Mouse (Mus musculus): ENCODE results near the gene Gstp1. TPM values are rescaled to one million over a fixed set of nuclear protein-coding genes. Genes with fewer than 3 reads are reported as not detected.

The Gstp1 gene
- polyA plus RNA-seq, 1 experiment from 2014 or later = 518 TPM

- Histone ChIP-seq H3K36me3 (ENCODE audit: control insufficient read depth, insufficient read depth, low read length) (no peaks in the 10 kb centered on the region; the same call in 1 of the 2 replicates), H3K27me3 (ENCODE audit: control insufficient read depth, insufficient read depth, low read length) (no peaks in the 10 kb centered on the region), H3K9me3 (ENCODE audit: control insufficient read depth, low read length) (no peaks in the 10 kb centered on the region), H3K4me2 (replicated peaks; ENCODE audit: low read depth, low read length) (peak overlapping the region; percentile 33), H3K9ac (ENCODE audit: low read depth, low read length) (no peak overlapping the region), H3K4me1 (ENCODE audit: control insufficient read depth, insufficient read depth, low read length) (peaks cover 14% of the 10 kb centered on the region), H3K4me3 (ENCODE audit: low read length) (peak overlapping the region; percentile 7; the same call in 1 of the 2 replicates), H3K27ac (ENCODE audit: low read depth, low read length) (no peak overlapping the region)
- ATAC-seq (ENCODE audit: low FRiP score, low TSS enrichment) = no peak
- 62% methylated on average over 12 of the region's 12 CpGs for WGBS
Observed at GRCm38 (mm10) chr19:4036327-4037045, 1.3 kb downstream of the Gstp1 start.

DNA sequence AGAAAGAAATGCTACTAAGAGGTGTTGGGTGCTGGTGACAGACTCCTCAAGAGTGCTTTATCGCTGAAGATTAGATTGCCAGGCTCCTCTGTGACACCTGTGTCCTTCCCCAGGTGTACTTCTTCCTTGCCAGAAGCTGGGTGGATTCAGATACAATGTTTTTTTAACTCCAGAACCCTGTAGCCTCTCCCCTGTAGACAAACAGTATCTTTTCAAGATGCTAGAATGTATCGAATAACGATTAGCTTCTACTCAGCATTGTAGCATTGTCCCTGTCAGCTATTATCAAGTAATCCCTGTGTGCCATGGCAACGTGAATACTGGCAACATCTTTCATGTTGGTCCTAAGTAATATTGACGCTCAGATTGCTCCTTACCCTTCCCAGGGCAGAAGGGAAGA, 4.0 kb downstream of the Gstp1 start:
- no peak overlapping the region for H3K27ac ChIP-seq (ENCODE audit: low read depth, low read length)
- no peaks in the 10 kb centered on the region for H3K27me3 ChIP-seq (ENCODE audit: control insufficient read depth, insufficient read depth, low read length)
- H3K4me1 ChIP-seq (ENCODE audit: control insufficient read depth, insufficient read depth, low read length) = peaks cover 14% of the 10 kb centered on the region
- H3K9me3 ChIP-seq (ENCODE audit: control insufficient read depth, low read length) = no peaks in the 10 kb centered on the region
- no peak overlapping the region for H3K4me3 ChIP-seq (ENCODE audit: low read length)
- ATAC-seq (ENCODE audit: low FRiP score, low TSS enrichment) = no peak
- WGBS = 74% methylated on average over 5 of the region's 5 CpGs
- H3K4me2 ChIP-seq (replicated peaks; ENCODE audit: low read depth, low read length) = no peak overlapping the region
- H3K9ac ChIP-seq (ENCODE audit: low read depth, low read length) = no peak overlapping the region
- no peaks in the 10 kb centered on the region; the same call in 1 of the 2 replicates for H3K36me3 ChIP-seq (ENCODE audit: control insufficient read depth, insufficient read depth, low read length)

DNA sequence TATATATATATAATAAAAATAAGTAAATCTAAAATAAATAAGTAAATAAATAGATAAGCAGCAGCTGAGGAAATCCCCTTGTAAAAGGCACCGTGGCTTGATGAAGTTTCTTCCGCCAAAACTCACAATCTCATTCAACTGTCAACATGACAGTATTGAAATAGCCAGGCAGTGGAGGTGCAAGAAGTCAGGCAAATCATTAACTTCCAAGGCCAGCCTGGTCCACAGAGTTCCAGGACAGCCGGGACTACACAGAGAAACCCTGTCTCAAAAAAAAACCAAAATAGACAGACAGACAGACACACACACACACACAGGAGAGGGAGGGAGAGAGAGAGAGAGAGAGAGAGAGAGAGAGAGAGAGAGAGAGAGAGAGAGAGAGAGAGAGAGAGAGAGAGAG, 4.5 kb downstream of the Gstp1 start:
- Histone ChIP-seq H3K4me2 (replicated peaks; ENCODE audit: low read depth, low read length) (no peak overlapping the region), H3K9me3 (ENCODE audit: control insufficient read depth, low read length) (no peaks in the 10 kb centered on the region), H3K27me3 (ENCODE audit: control insufficient read depth, insufficient read depth, low read length) (no peaks in the 10 kb centered on the region), H3K4me1 (ENCODE audit: control insufficient read depth, insufficient read depth, low read length) (peaks cover 13% of the 10 kb centered on the region), H3K36me3 (ENCODE audit: control insufficient read depth, insufficient read depth, low read length) (no peaks in the 10 kb centered on the region; the same call in 1 of the 2 replicates), H3K4me3 (ENCODE audit: low read length) (no peak overlapping the region), H3K9ac (ENCODE audit: low read depth, low read length) (no peak overlapping the region), H3K27ac (ENCODE audit: low read depth, low read length) (no peak overlapping the region)
- no peak for ATAC-seq (ENCODE audit: low FRiP score, low TSS enrichment)
- 65% methylated on average over 3 of the region's 3 CpGs for WGBS

DNA sequence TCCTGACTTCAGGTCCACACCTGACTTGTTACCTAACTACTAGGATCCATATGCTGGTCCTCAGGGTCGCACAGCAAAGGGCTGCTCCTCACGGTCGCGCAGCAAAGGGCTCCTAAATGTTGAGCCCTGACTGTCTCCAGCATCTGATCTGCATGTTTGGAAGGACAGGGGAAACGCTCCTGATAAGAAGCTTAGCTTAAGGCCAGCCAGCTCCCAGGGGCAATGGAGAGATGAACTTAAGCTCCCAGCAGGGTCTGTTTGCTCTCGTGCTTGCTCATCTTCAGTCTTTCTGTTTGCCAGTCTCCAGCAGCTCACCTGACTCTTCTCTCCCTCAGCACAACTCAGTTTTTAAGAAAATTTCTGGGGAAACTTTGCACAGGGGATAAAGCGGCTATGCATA, 5.1 kb downstream of the Gstp1 start:
- no peak for ATAC-seq (ENCODE audit: low FRiP score, low TSS enrichment)
- WGBS = 75% methylated on average over 7 of the region's 7 CpGs
- Histone ChIP-seq H3K9me3 (ENCODE audit: control insufficient read depth, low read length) (no peaks in the 10 kb centered on the region), H3K27ac (ENCODE audit: low read depth, low read length) (no peak overlapping the region), H3K27me3 (ENCODE audit: control insufficient read depth, insufficient read depth, low read length) (no peaks in the 10 kb centered on the region), H3K4me3 (ENCODE audit: low read length) (no peak overlapping the region), H3K4me1 (ENCODE audit: control insufficient read depth, insufficient read depth, low read length) (peaks cover 9% of the 10 kb centered on the region), H3K36me3 (ENCODE audit: control insufficient read depth, insufficient read depth, low read length) (no peaks in the 10 kb centered on the region; the same call in 1 of the 2 replicates), H3K4me2 (replicated peaks; ENCODE audit: low read depth, low read length) (no peak overlapping the region), H3K9ac (ENCODE audit: low read depth, low read length) (no peak overlapping the region)

- no peak overlapping the region for H3K4me2 ChIP-seq (replicated peaks; ENCODE audit: low read depth, low read length)
- no peaks in the 10 kb centered on the region for H3K9me3 ChIP-seq (ENCODE audit: control insufficient read depth, low read length)
- no peak overlapping the region for H3K9ac ChIP-seq (ENCODE audit: low read depth, low read length)
- no peak overlapping the region for H3K27ac ChIP-seq (ENCODE audit: low read depth, low read length)
- H3K27me3 ChIP-seq (ENCODE audit: control insufficient read depth, insufficient read depth, low read length) = no peaks in the 10 kb centered on the region
- no peak overlapping the region for H3K4me3 ChIP-seq (ENCODE audit: low read length)
- H3K36me3 ChIP-seq (ENCODE audit: control insufficient read depth, insufficient read depth, low read length) = no peaks in the 10 kb centered on the region
- H3K4me1 ChIP-seq (ENCODE audit: control insufficient read depth, insufficient read depth, low read length) = no peaks in the 10 kb centered on the region
- no peak for ATAC-seq (ENCODE audit: low FRiP score, low TSS enrichment)
Observed at GRCm38 (mm10) chr19:4027576-4027975, 10.2 kb downstream of the Gstp1 start.

DNA sequence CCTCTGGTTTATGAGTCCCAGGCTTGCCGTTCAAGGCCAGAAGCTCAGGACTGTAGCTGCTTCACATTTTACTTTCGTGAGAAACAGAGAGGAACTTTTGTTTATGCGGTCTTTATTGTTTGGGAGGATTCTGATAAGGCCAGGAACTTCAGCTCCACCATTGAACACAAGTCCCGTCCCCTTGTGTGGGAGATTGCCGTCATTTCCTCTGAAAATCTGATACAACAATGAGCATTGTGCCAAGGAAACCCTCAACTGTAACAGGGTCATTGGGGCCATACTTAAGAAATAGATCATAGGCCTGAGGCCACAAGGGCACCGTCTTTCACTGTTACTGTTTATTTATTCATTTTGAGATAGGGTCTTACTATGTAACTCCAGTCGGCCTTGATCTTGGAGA, 14.6 kb downstream of the Gstp1 start:
- Histone ChIP-seq H3K36me3 (ENCODE audit: control insufficient read depth, insufficient read depth, low read length) (no peaks in the 10 kb centered on the region), H3K4me1 (ENCODE audit: control insufficient read depth, insufficient read depth, low read length) (no peaks in the 10 kb centered on the region), H3K4me3 (ENCODE audit: low read length) (no peak overlapping the region), H3K27me3 (ENCODE audit: control insufficient read depth, insufficient read depth, low read length) (no peaks in the 10 kb centered on the region), H3K9me3 (ENCODE audit: control insufficient read depth, low read length) (no peaks in the 10 kb centered on the region), H3K27ac (ENCODE audit: low read depth, low read length) (no peak overlapping the region), H3K4me2 (replicated peaks; ENCODE audit: low read depth, low read length) (no peak overlapping the region), H3K9ac (ENCODE audit: low read depth, low read length) (no peak overlapping the region)
- no peak for ATAC-seq (ENCODE audit: low FRiP score, low TSS enrichment)
- WGBS = 64% methylated on average over 7 of the region's 7 CpGs

DNA sequence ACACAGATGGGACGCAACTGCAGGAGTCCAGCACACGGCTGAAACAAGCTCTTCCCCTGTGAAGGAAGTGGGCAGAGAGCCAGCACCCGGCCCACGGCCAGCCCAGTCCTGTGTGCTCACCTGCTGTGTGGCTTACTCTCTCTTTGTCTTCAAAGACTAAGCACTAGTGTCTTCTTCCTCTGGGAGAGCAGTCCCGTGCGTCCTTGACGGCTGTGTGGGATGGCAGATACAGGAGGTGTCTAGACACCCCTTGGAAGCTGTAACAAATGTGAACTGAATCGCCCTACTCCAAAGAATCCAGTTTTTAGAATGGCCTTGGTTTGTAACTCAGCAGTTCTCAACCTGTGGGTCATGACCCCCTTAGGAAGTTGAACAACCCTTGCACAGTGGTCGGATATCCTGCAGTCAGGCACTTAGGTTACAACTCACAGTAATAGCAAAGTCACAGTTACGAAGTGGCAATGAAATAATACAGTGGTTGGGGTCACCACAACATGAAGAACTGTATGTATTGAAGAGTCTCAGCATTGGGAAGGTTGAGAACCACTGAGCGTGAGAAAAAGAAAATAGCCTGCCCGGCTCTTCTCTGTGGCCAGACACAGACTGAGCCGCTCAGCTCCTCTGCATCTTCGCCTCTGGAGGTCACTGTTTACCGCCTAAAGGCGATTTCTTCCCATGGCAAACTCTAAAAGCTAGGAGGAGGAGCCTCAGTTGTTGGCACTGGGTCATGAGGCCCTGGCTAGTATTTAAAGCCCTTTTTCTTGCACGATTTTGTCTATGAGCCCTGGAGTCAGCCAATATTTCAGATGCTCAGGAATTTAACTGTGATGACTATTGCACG, 18.8 kb downstream of the Gstp1 start:
- H3K4me1 ChIP-seq (ENCODE audit: control insufficient read depth, insufficient read depth, low read length) = no peaks in the 10 kb centered on the region
- ATAC-seq (ENCODE audit: low FRiP score, low TSS enrichment) = peak; percentile 86
- 35% methylated on average over 18 of the region's 18 CpGs for WGBS
- H3K4me2 ChIP-seq (replicated peaks; ENCODE audit: low read depth, low read length) = no peak overlapping the region
- 0 out of 2 replicates have a peak overlapping the region, but pooled peaks have one; percentile 7 for H3K9ac ChIP-seq (ENCODE audit: low read depth, low read length)
- H3K9me3 ChIP-seq (ENCODE audit: control insufficient read depth, low read length) = no peaks in the 10 kb centered on the region
- H3K4me3 ChIP-seq (ENCODE audit: low read length) = no peak overlapping the region
- no peak overlapping the region for H3K27ac ChIP-seq (ENCODE audit: low read depth, low read length)
- no peaks in the 10 kb centered on the region for H3K27me3 ChIP-seq (ENCODE audit: control insufficient read depth, insufficient read depth, low read length)
- no peaks in the 10 kb centered on the region for H3K36me3 ChIP-seq (ENCODE audit: control insufficient read depth, insufficient read depth, low read length)

DNA sequence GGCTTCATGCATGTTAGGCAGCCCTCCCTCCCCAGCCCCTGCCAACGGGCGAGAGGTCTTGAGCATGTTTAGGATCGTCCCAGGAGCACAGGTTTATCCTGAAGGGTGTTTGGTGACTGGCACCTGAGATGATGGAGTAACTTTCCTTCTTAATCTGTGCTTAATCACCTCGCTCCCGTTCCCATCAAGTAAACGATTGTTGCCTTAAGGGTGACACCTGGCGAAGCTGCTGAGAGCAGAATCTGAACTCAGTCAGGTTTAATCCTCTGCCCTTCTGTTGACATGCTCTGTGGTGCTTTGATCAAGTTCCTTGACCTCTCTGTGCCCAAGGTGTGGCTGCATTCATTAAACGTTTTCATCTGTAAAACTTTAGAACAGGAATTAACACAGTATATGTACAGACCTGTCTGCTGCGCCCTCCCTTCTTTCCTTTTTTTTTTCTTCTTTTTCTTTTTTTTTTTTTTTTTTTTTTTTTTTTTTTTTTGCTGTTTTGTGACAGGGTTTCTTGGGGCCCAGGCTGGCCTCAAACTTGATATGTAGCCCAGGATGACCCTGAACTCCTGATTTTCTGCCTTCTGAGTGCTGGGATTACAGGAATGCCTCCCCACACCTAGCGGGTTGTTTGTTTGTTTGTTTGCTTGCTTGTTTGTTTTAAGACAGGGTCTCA, 19.7 kb downstream of the Gstp1 start:
- 71% methylated on average over 10 of the region's 10 CpGs for WGBS
- Histone ChIP-seq H3K4me2 (replicated peaks; ENCODE audit: low read depth, low read length) (no peak overlapping the region), H3K36me3 (ENCODE audit: control insufficient read depth, insufficient read depth, low read length) (no peaks in the 10 kb centered on the region), H3K27me3 (ENCODE audit: control insufficient read depth, insufficient read depth, low read length) (no peaks in the 10 kb centered on the region), H3K9me3 (ENCODE audit: control insufficient read depth, low read length) (no peaks in the 10 kb centered on the region), H3K27ac (ENCODE audit: low read depth, low read length) (no peak overlapping the region), H3K9ac (ENCODE audit: low read depth, low read length) (no peak overlapping the region), H3K4me3 (ENCODE audit: low read length) (no peak overlapping the region), H3K4me1 (ENCODE audit: control insufficient read depth, insufficient read depth, low read length) (no peaks in the 10 kb centered on the region)
- ATAC-seq (ENCODE audit: low FRiP score, low TSS enrichment) = no peak
